Mouse (Mus musculus): Measurements from ENCODE around the gene Cyp2w1.

GRCm38 (mm10) chr5:139373889-139374444 is 21.6 kb downstream of the Cyp2w1 start:
- TF ChIP-seq CTCF (IDR thresholded peaks at IDR 0.05; ENCODE audit: extremely low read depth, insufficient read depth, low read length) (no peak), POLR2A (IDR thresholded peaks at IDR 0.05; ENCODE audit: extremely low read depth, insufficient read depth, low read length) (no peak)

All from cortical plate, adult 2 months (tissue).